Mouse (Mus musculus) megakaryocyte-erythroid progenitor cell, adult 5-6 weeks (primary cell): ENCODE measurements around the gene Tmem107. TPM values are rescaled to one million over a fixed set of nuclear protein-coding genes. Genes with fewer than 3 reads are reported as not detected.
"Not testable (repeated sequence)": the region's sequence is repeated elsewhere in the genome, so short reads cannot be mapped to it uniquely, and the experiment has no call there.

Experiments used
- ATAC-seq: replicated peaks from 2 replicates; pipeline ENCODE4 v1.8.0; 2016; ENCODE audit warnings: mild to moderate bottlenecking, inconsistent platforms; ENCODE audit not compliant: severe bottlenecking, poor library complexity, low FRiP score, low TSS enrichment
- total RNA-seq, 2 experiments: library from RNA; stranded (forward) in 1 of 2; stranded (reverse) in 1 of 2; fragments of 200-1000, 215-1000 nt in 1 of 2; fragments of >200 nt in 1 of 2; fragmentation: Nextera tagmentation in 1 of 2; gene quantifications; 2 replicates each; pipeline ENCODE4 v1.2.3; 2014 to 2017

The Tmem107 gene
- total RNA-seq, 2 experiments from 2014 or later, result 33.4 to 33.8 TPM

- no peak for ATAC-seq
These were observed 19.1 kb downstream of the Tmem107 start for GRCm38 (mm10) chr11:69089616-69090290.

- ATAC-seq, result no peak
These were observed 19.8 kb downstream of the Tmem107 start for GRCm38 (mm10) chr11:69090367-69090766.

GRCm38 (mm10) chr11:69091566-69092385, 21.2 kb downstream of the Tmem107 start:
- no peak for ATAC-seq

GRCm38 (mm10) chr11:69092386-69092751, 21.8 kb downstream of the Tmem107 start:
- ATAC-seq, result no peak

- ATAC-seq, result no peak
These were observed 22.3 kb downstream of the Tmem107 start for GRCm38 (mm10) chr11:69092871-69093270.

GRCm38 (mm10) chr11:69093856-69094255, 23.2 kb downstream of the Tmem107 start:
- ATAC-seq, result not testable (repeated sequence)

- ATAC-seq, result peak; percentile 68
These were observed 24.3 kb downstream of the Tmem107 start, which contains the start of gene Per1 for GRCm38 (mm10) chr11:69094697-69095429. TSS of gene Per1 (plus strand) at chr11:69095217.

- ATAC-seq, result no peak
These were observed 25.1 kb downstream of the Tmem107 start for GRCm38 (mm10) chr11:69095511-69096231.

- ATAC-seq, result no peak
These were observed 25.9 kb downstream of the Tmem107 start for GRCm38 (mm10) chr11:69096360-69096986.

- ATAC-seq, result peak; percentile 56
These were observed 26.6 kb downstream of the Tmem107 start for GRCm38 (mm10) chr11:69096987-69097900.

- no peak for ATAC-seq
These were observed 27.6 kb downstream of the Tmem107 start for GRCm38 (mm10) chr11:69098039-69098761.

- peak; percentile 43 for ATAC-seq
These were observed 28.1 kb downstream of the Tmem107 start for GRCm38 (mm10) chr11:69098762-69099091.

GRCm38 (mm10) chr11:69099177-69099914, 28.7 kb downstream of the Tmem107 start:
- ATAC-seq, result no peak

GRCm38 (mm10) chr11:69099915-69100345, 29.3 kb downstream of the Tmem107 start:
- peak; percentile 21 for ATAC-seq

- no peak for ATAC-seq
These were observed 30.2 kb downstream of the Tmem107 start for GRCm38 (mm10) chr11:69100639-69101360.
